Mouse (Mus musculus): Measurements from ENCODE around the gene 4930442H23Rik. TPM values are rescaled to one million over a fixed set of nuclear protein-coding genes. Genes with fewer than 3 reads are reported as not detected.

Gene 4930442H23Rik
- polyA plus RNA-seq, 1 experiment from 2014 or later, result 0.09 TPM

DNA sequence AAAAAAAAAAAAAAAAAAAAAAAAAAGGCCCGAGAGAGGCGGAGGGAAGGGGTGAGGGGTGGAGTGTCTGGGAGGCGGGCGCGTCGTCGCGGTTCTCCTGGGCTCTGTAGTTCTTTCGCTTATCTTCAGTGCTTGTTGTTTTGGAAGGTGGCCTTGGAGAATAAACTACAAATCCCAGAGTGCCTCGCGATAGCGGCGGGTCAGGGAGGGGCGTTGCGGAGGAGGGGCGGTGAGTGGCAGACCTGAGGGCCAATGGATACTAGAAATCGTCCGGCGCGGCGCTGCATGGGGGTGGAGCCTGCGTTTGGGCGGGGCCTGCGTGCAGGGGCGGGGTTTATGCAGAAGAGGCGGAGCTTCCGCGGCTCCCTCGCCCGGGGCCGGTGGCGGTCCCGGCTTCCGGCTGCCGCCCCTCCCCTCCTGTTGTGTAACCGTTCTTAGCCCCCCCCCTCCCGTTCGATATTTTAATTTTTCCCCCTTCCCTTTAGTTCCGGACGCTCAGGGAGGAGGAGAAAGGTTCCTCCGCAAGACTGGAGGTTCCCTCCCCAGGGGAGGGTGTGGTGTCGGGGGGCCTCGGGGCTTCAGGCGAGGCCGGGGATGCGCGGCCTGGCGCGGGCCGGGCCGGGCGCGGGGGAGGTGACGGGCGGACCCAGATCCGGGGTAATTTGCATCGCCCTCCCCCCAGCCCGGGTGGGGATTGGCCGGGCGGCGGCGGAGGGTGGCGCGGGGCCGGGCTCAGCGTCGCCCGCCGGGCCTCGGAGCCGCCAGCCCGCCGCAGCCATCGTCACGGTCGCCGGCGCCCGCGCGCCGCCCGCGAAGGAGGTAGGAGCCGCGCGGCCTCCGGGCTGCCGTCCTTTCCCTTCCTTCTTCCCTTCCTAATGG is 46.2 kb downstream of the 4930442H23Rik start:
- DNase-seq (ENCODE audit: low spot score), result peak; percentile 100
- Histone ChIP-seq H3K27ac (replicated peaks) (peak overlapping the region; percentile 97), H3K4me3 (peak overlapping the region; percentile 89), H3K27me3 (ENCODE audit: low read depth, poor library complexity, severe bottlenecking) (peaks cover 36% of the 10 kb centered on the region), H3K9me3 (replicated peaks) (no peaks in the 10 kb centered on the region), H3K4me1 (peaks cover 69% of the 10 kb centered on the region), H3K36me3 (0 out of 2 replicates have a peak, but pooled peaks cover under 1% of the 10 kb centered on the region)
- WGBS, result under 1% methylated on average over 81 of the region's 89 CpGs

DNA sequence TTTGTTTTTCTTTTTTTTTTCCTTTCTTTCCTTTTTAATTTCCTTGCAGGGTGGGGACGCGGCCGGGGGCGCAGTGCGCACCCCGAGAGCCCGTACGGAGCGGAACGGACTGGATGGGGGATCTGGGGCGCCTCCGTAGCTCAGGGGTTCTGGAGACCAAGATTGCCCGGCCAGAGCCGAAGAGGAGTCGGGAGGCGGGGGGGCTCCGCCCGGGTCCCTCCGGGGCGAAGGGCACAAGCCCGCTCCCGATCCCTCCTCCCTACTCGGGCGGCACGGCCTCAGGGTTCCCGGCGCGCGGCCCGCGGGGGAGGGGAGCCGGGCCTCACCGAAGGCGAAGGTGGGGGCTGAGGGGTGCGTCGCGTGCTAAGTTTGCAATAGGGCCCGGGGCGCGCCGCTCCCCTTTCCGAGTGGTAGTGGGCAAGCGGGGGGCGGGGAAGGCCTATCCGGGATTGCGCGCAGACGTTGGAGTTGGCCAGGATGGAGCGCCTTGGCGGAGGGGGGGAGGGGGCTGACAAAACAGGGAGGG is 46.9 kb downstream of the 4930442H23Rik start:
- Histone ChIP-seq H3K4me1 (peaks cover 62% of the 10 kb centered on the region), H3K9me3 (replicated peaks) (no peaks in the 10 kb centered on the region), H3K4me3 (peak overlapping the region; percentile 89), H3K27me3 (ENCODE audit: low read depth, poor library complexity, severe bottlenecking) (peaks cover 42% of the 10 kb centered on the region), H3K36me3 (no peaks in the 10 kb centered on the region), H3K27ac (replicated peaks) (peak overlapping the region; percentile 97)
- WGBS, result 0% methylated on average over 44 of the region's 50 CpGs
- DNase-seq (ENCODE audit: low spot score), result no peak

DNA sequence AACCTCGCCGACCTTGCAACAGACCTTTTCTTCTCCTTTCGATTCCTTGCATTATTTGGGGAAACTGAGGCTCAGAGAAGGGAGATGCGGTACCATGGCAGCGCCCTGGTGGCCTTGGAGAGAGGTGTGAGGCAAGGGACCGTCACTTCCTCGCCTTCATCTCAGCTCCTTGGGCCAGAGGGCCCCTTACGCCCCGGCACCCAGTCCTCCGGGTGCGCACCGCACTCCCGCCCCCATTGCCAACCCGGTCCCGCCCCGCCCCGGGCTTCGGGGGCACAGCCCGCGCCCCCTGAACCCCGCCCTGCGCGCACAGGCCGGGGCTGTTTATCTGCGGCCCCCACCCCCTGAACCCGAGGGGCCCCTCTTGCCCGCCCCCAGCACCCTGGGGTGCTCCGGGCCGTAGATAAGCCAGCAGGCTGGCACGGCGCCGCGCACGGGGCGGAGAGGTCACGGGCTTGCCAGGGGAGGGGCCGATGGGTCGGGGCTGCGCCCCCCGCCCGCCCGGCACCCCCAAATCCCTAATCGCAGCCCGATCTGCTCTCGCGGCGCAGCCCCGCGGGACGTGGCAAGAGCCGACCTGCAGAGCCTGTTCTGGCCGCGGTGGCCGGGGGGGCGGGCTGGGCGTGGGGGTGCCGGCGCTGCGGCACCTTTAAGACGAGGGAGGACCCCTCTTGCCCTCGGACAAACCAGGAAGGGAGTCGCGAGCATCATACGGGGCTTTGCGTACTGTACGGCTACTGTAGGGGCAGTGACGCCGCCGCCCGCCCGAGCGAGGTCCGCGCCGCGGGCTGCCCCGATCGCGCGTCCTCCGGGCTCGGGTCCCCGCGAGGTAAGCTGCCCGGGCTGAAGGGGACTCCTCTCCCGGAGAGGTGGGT is 47.6 kb downstream of the 4930442H23Rik start:
- peak; percentile 71 for DNase-seq (ENCODE audit: low spot score)
- Histone ChIP-seq H3K4me3 (peak overlapping the region; percentile 89), H3K4me1 (peaks cover 55% of the 10 kb centered on the region), H3K36me3 (no peaks in the 10 kb centered on the region), H3K27ac (replicated peaks) (peak overlapping the region; percentile 97), H3K9me3 (replicated peaks) (no peaks in the 10 kb centered on the region), H3K27me3 (ENCODE audit: low read depth, poor library complexity, severe bottlenecking) (peaks cover 43% of the 10 kb centered on the region)
- under 1% methylated on average over 82 of the region's 86 CpGs for WGBS

DNA sequence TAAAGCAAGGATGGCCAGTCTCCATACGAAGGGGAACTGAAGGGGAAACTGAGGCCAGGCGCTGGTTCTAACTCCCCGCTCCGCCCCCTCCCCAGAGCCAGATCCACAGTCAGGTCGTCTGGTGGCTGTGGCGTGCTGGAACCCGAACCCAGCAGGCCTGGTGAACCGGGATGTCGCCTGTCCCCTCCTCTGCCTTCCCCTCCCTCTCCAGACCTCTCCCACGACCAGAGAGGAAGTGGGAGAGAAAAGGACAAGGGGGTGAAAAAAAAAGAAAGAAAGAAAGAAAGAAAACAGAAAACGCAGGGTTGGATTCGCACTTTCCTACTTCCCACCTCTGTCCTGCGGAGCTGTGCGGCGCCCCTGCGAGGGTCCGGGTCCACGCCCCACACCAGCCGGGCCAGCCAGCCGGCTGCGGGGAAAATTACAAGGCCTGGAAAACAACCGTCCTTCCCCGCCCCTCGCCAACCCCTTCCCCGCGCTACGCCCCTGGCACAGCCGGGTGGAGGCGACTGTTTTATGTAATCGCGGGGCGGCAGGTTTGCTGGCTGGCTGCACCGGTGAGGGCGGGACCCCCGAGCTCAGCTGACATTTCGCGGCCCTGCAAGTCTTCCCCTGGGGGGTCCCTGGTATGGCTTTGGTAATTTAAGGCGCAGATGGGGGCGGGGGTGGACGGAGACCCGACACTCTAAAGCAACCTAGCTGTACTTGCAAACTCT is 48.5 kb downstream of the 4930442H23Rik start, which contains the start of gene Zbtb7a:
Zbtb7a (plus strand) TSS at position 255 of the 716 bp plus-strand sequence.
- H3K4me1 ChIP-seq, result peaks cover 45% of the 10 kb centered on the region
- peaks cover 53% of the 10 kb centered on the region for H3K27me3 ChIP-seq (ENCODE audit: low read depth, poor library complexity, severe bottlenecking)

DNA sequence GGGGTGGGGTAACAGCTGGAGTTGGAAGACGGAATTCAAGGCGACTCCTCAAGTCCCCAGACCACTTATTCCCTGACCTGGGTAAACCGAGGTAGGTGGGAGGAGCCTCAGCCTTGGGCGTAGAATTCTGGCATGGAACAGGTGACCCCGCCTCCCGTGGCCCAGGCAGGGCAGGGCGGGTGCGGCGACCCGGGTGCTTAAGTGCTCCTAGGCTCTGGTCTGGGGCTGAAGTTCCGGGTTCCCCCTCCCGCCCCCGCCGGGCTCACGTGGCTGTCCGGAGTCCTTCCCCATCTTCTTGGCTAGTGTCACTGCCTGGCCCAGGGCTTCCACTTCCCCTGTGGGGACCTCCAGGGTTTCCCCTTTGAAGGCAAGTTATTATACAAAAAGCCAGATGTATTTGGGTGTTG is 49.5 kb downstream of the 4930442H23Rik start:
- Histone ChIP-seq H3K27me3 (ENCODE audit: low read depth, poor library complexity, severe bottlenecking) (peaks cover 62% of the 10 kb centered on the region), H3K4me3 (peak overlapping the region; percentile 89), H3K9me3 (replicated peaks) (no peaks in the 10 kb centered on the region), H3K4me1 (peaks cover 43% of the 10 kb centered on the region), H3K36me3 (no peaks in the 10 kb centered on the region), H3K27ac (replicated peaks) (no peak overlapping the region)
- DNase-seq (ENCODE audit: low spot score), result no peak
- WGBS, result 3% methylated on average over 16 of the region's 16 CpGs

More for the DNA sequence above, 48.5 kb downstream of the 4930442H23Rik start, which contains the start of gene Zbtb7a:
- Histone ChIP-seq H3K27ac (replicated peaks) (peak within 1 kb of the TSS; percentile 97), H3K4me3 (peak within 1 kb of the TSS; percentile 89), H3K36me3 (no peaks in the 10 kb centered on the region), H3K9me3 (replicated peaks) (no peaks in the 10 kb centered on the region)
- peak; percentile 51 for DNase-seq (ENCODE audit: low spot score)
- WGBS, result 2% methylated on average over 41 of the region's 41 CpGs

Other genes with a start within 250 kb of the 4930442H23Rik start
- 6.0 and 8.4 TPM in 2 replicates for gene Gng7, start 168.9 kb downstream of the 4930442H23Rik start, polyA plus RNA-seq (2016; fragmentation: Nextera tagmentation; extraction: Ambion mirVana)
- gene Diras1, start 158.2 kb downstream of the 4930442H23Rik start, polyA plus RNA-seq (2016; fragmentation: Nextera tagmentation; extraction: Ambion mirVana), result 3.0 and 6.4 TPM in 2 replicates
- gene Slc39a3, start 146.4 kb downstream of the 4930442H23Rik start, polyA plus RNA-seq (2016; fragmentation: Nextera tagmentation; extraction: Ambion mirVana), result 17.4 and 26.6 TPM in 2 replicates
- 289 and 314 TPM in 2 replicates for gene Sgta, start 123.7 kb downstream of the 4930442H23Rik start, polyA plus RNA-seq (2016; fragmentation: Nextera tagmentation; extraction: Ambion mirVana)
- gene Thop1, start 113.8 kb downstream of the 4930442H23Rik start, polyA plus RNA-seq (2016; fragmentation: Nextera tagmentation; extraction: Ambion mirVana), result 87.1 and 107 TPM in 2 replicates
- 0.35 and 0.60 TPM in 2 replicates for gene Creb3l3, start 85.0 kb downstream of the 4930442H23Rik start, polyA plus RNA-seq (2016; fragmentation: Nextera tagmentation; extraction: Ambion mirVana)
- gene Map2k2, start 77.9 kb downstream of the 4930442H23Rik start, polyA plus RNA-seq (2016; fragmentation: Nextera tagmentation; extraction: Ambion mirVana), result 215 TPM in 2 replicates
- gene Zbtb7a, start 48.6 kb downstream of the 4930442H23Rik start, polyA plus RNA-seq (2016; fragmentation: Nextera tagmentation; extraction: Ambion mirVana), result 7.8 and 9.8 TPM in 2 replicates
- gene Pias4, start 15.9 kb downstream of the 4930442H23Rik start, polyA plus RNA-seq (2016; fragmentation: Nextera tagmentation; extraction: Ambion mirVana), result 61.4 and 68.5 TPM in 2 replicates
- gene Eef2, start 7.2 kb downstream of the 4930442H23Rik start, polyA plus RNA-seq (2016; fragmentation: Nextera tagmentation; extraction: Ambion mirVana), result 528 and 571 TPM in 2 replicates
- gene Dapk3, start 844 bp downstream of the 4930442H23Rik start, polyA plus RNA-seq (2016; fragmentation: Nextera tagmentation; extraction: Ambion mirVana), result 52.7 and 53.3 TPM in 2 replicates
- not detected in 2 replicates for gene Nmrk2, start 18.2 kb upstream of the 4930442H23Rik start, polyA plus RNA-seq (2016; fragmentation: Nextera tagmentation; extraction: Ambion mirVana)
- 8.7 and 17.1 TPM in 2 replicates for gene Atcay, start 47.0 kb upstream of the 4930442H23Rik start, polyA plus RNA-seq (2016; fragmentation: Nextera tagmentation; extraction: Ambion mirVana)
- 3.5 and 6.3 TPM in 2 replicates for gene Zfr2, start 49.3 kb upstream of the 4930442H23Rik start, polyA plus RNA-seq (2016; fragmentation: Nextera tagmentation; extraction: Ambion mirVana)
- 3.7 and 4.2 TPM in 2 replicates for gene Matk, start 69.1 kb upstream of the 4930442H23Rik start, polyA plus RNA-seq (2016; fragmentation: Nextera tagmentation; extraction: Ambion mirVana)
- 229 and 258 TPM in 2 replicates for gene Mrpl54, start 83.1 kb upstream of the 4930442H23Rik start, polyA plus RNA-seq (2016; fragmentation: Nextera tagmentation; extraction: Ambion mirVana)
- gene Apba3, start 83.1 kb upstream of the 4930442H23Rik start, polyA plus RNA-seq (2016; fragmentation: Nextera tagmentation; extraction: Ambion mirVana), result 50.5 and 55.5 TPM in 2 replicates
- gene Tjp3, start 107.7 kb upstream of the 4930442H23Rik start, polyA plus RNA-seq (2016; fragmentation: Nextera tagmentation; extraction: Ambion mirVana), result 6.5 and 6.9 TPM in 2 replicates
- gene Pip5k1c, start 109.1 kb upstream of the 4930442H23Rik start, polyA plus RNA-seq (2016; fragmentation: Nextera tagmentation; extraction: Ambion mirVana), result 55.0 and 60.8 TPM in 2 replicates
- 53.5 and 53.6 TPM in 2 replicates for gene Cactin, start 137.3 kb upstream of the 4930442H23Rik start, polyA plus RNA-seq (2016; fragmentation: Nextera tagmentation; extraction: Ambion mirVana)
- 2.9 and 3.3 TPM in 2 replicates for gene Tbxa2r, start 144.9 kb upstream of the 4930442H23Rik start, polyA plus RNA-seq (2016; fragmentation: Nextera tagmentation; extraction: Ambion mirVana)
- not detected in 2 replicates for gene Gipc3, start 159.4 kb upstream of the 4930442H23Rik start, polyA plus RNA-seq (2016; fragmentation: Nextera tagmentation; extraction: Ambion mirVana)
- gene Hmg20b, start 166.6 kb upstream of the 4930442H23Rik start, polyA plus RNA-seq (2016; fragmentation: Nextera tagmentation; extraction: Ambion mirVana), result 102 and 115 TPM in 2 replicates
- 9.3 and 10.6 TPM in 2 replicates for gene Mfsd12, start 173.6 kb upstream of the 4930442H23Rik start, polyA plus RNA-seq (2016; fragmentation: Nextera tagmentation; extraction: Ambion mirVana)
- 0.38 and 0.39 TPM in 2 replicates for gene 4930404N11Rik, start 182.0 kb upstream of the 4930442H23Rik start, polyA plus RNA-seq (2016; fragmentation: Nextera tagmentation; extraction: Ambion mirVana)
- 138 and 146 TPM in 2 replicates for gene Fzr1, start 194.7 kb upstream of the 4930442H23Rik start, polyA plus RNA-seq (2016; fragmentation: Nextera tagmentation; extraction: Ambion mirVana)
- 93.4 and 98.7 TPM in 2 replicates for gene Dohh, start 200.6 kb upstream of the 4930442H23Rik start, polyA plus RNA-seq (2016; fragmentation: Nextera tagmentation; extraction: Ambion mirVana)
- gene Gm48551, start 200.6 kb upstream of the 4930442H23Rik start, polyA plus RNA-seq (2016; fragmentation: Nextera tagmentation; extraction: Ambion mirVana), result 2.9 and 3.4 TPM in 2 replicates
- 1.7 and 2.9 TPM in 2 replicates for gene Gm48552, start 205.2 kb upstream of the 4930442H23Rik start, polyA plus RNA-seq (2016; fragmentation: Nextera tagmentation; extraction: Ambion mirVana)
- gene Smim24, start 209.2 kb upstream of the 4930442H23Rik start, polyA plus RNA-seq (2016; fragmentation: Nextera tagmentation; extraction: Ambion mirVana), result 1.7 and 2.3 TPM in 2 replicates